Mouse (Mus musculus): ENCODE data around the gene Stoml2. TPM values are rescaled to one million over a fixed set of nuclear protein-coding genes. Genes with fewer than 3 reads are reported as not detected.

Stoml2 gene
- polyA plus RNA-seq, 1 experiment from 2014 or later: 409 TPM

DNA sequence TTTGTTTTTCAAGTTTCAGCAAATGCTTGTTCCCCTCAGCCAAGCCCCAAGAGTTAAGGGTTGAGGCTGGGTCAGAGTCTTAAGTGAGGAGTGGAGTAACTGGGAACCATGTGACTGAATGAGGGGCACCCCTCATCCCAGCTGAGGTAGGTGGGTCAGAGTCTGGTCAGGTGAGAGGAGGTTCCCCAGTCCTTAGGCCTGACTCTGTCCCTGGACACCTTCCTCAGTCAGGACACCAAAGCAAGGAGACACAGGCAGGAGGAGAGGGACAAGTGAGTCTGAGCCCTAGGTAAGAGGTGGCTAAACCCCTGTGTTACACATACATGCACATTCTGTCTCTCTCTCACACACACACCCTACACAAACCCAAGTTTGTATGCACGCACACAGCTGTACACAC lies 991 bp upstream of the Stoml2 start:
- DNase-seq (ENCODE audit: low spot score): no peak
- 75% methylated on average over 1 of the region's 1 CpGs for WGBS
- no peak overlapping the region for H3K4me2 ChIP-seq
- no peaks in the 10 kb centered on the region for H3K9me3 ChIP-seq (ENCODE audit: control insufficient read depth, low read length)
- no peak for ATAC-seq (replicated peaks; ENCODE audit: low FRiP score)
- H3K9ac ChIP-seq (ENCODE audit: low read depth, low read length): no peak overlapping the region
- no peak overlapping the region for H3K4me3 ChIP-seq (ENCODE audit: low read depth, low read length)
- peaks cover 29% of the 10 kb centered on the region for H3K4me1 ChIP-seq (replicated peaks; ENCODE audit: control insufficient read depth, insufficient read depth, low read length)
- no peaks in the 10 kb centered on the region for H3K27me3 ChIP-seq (replicated peaks; ENCODE audit: control insufficient read depth, insufficient read depth, low read length)
- no peak overlapping the region for H3K27ac ChIP-seq (ENCODE audit: low read depth, low read length)
- H3K36me3 ChIP-seq (ENCODE audit: control insufficient read depth, insufficient read depth, low read length): peaks cover 25% of the 10 kb centered on the region

DNA sequence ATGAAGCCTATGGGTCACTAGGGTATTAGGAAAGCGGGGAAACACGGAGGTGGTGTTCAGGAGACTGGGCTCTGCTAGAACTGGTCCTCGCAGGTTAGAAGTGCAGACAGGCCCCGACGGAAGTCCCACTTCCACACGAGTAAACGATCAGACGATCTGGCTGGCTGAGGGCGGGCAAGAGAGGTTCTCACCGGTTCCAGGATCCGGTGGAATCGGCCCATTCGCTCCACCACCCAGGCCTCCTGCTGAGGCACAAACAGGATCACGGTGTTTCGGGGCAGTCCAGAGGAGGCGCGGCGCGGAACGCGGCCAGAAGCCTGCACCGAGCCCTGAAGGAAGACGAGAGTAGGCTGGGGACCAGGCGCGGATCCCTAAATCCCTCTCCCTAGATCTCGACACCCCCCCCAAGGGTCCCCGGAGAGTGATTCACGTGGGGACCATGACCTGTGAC lies 705 bp downstream of the Stoml2 start:
- peak overlapping the region; percentile 99 for H3K9ac ChIP-seq (ENCODE audit: low read depth, low read length)
- no peaks in the 10 kb centered on the region for H3K9me3 ChIP-seq (ENCODE audit: control insufficient read depth, low read length)
- peak overlapping the region; percentile 89 for H3K4me2 ChIP-seq
- no peaks in the 10 kb centered on the region for H3K27me3 ChIP-seq (replicated peaks; ENCODE audit: control insufficient read depth, insufficient read depth, low read length)
- WGBS: under 1% methylated on average over 28 of the region's 28 CpGs
- H3K27ac ChIP-seq (ENCODE audit: low read depth, low read length): peak overlapping the region; percentile 84
- H3K4me3 ChIP-seq (ENCODE audit: low read depth, low read length): peak overlapping the region; percentile 90
- H3K36me3 ChIP-seq (ENCODE audit: control insufficient read depth, insufficient read depth, low read length): peaks cover 31% of the 10 kb centered on the region
- DNase-seq (ENCODE audit: low spot score) (peak; percentile 61), ATAC-seq (replicated peaks; ENCODE audit: low FRiP score) (peak; percentile 62)
- H3K4me1 ChIP-seq (replicated peaks; ENCODE audit: control insufficient read depth, insufficient read depth, low read length): peaks cover 15% of the 10 kb centered on the region

DNA sequence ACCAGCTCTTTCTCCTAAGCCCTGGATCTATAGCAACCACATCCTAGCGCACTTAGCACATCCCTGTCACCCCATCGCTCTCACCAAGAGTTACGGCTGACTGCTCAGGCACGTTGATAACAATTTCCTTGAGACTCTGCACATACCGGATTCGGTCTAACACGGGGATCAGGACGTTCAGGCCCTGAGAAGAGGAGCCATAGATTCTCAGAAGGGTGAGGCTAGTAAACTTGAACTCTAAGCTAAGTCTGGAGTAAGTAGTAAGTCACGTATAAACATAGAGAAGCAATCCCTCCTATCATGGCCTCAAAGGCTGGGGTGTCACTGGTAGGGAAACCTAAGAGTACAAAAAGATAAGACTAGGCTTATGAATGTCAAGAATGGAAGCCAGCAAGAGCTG lies 1.2 kb downstream of the Stoml2 start:
- peaks cover 31% of the 10 kb centered on the region for H3K36me3 ChIP-seq (ENCODE audit: control insufficient read depth, insufficient read depth, low read length)
- no peaks in the 10 kb centered on the region for H3K27me3 ChIP-seq (replicated peaks; ENCODE audit: control insufficient read depth, insufficient read depth, low read length)

DNA sequence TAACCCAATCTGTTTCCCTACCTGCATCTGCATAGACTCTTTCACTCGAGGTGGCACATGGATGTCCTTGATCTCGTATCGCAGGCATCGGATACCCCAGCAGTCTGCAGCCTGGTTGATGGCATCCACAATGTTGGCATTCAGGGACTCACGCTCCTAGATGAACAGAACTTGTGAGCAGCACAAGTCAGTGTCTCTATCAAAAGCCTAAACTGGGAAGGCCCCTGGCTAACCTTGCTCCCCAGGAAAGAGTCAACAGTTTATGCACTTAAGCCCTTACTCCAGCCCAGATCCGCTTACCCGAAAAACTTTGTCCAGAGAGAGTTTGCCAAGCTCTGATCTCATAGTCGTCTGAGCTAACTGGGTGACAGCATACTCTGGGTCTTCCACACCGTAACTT lies 1.8 kb downstream of the Stoml2 start:
- Histone ChIP-seq H3K27ac (ENCODE audit: low read depth, low read length) (no peak overlapping the region), H3K4me3 (ENCODE audit: low read depth, low read length) (peak overlapping the region; percentile 90), H3K4me2 (peak overlapping the region; percentile 89), H3K9ac (ENCODE audit: low read depth, low read length) (peak overlapping the region; percentile 99), H3K9me3 (ENCODE audit: control insufficient read depth, low read length) (no peaks in the 10 kb centered on the region), H3K4me1 (replicated peaks; ENCODE audit: control insufficient read depth, insufficient read depth, low read length) (peaks cover 20% of the 10 kb centered on the region), H3K36me3 (ENCODE audit: control insufficient read depth, insufficient read depth, low read length) (peaks cover 31% of the 10 kb centered on the region), H3K27me3 (replicated peaks; ENCODE audit: control insufficient read depth, insufficient read depth, low read length) (no peaks in the 10 kb centered on the region)
- DNase-seq (ENCODE audit: low spot score) (no peak), ATAC-seq (replicated peaks; ENCODE audit: low FRiP score) (no peak)
- 92% methylated on average over 9 of the region's 9 CpGs for WGBS

More for the DNA sequence above, 1.2 kb downstream of the Stoml2 start:
- H3K4me3 ChIP-seq (ENCODE audit: low read depth, low read length): peak overlapping the region; percentile 90
- no peaks in the 10 kb centered on the region for H3K9me3 ChIP-seq (ENCODE audit: control insufficient read depth, low read length)
- ATAC-seq (replicated peaks; ENCODE audit: low FRiP score) (no peak), DNase-seq (ENCODE audit: low spot score) (no peak)
- peak overlapping the region; percentile 99 for H3K9ac ChIP-seq (ENCODE audit: low read depth, low read length)
- 59% methylated on average over 9 of the region's 9 CpGs for whole genome bisulfite sequencing
- peaks cover 15% of the 10 kb centered on the region for H3K4me1 ChIP-seq (replicated peaks; ENCODE audit: control insufficient read depth, insufficient read depth, low read length)
- peak overlapping the region; percentile 84; the same call in 1 of the 2 replicates for H3K27ac ChIP-seq (ENCODE audit: low read depth, low read length)
- peak overlapping the region; percentile 89 for H3K4me2 ChIP-seq

DNA sequence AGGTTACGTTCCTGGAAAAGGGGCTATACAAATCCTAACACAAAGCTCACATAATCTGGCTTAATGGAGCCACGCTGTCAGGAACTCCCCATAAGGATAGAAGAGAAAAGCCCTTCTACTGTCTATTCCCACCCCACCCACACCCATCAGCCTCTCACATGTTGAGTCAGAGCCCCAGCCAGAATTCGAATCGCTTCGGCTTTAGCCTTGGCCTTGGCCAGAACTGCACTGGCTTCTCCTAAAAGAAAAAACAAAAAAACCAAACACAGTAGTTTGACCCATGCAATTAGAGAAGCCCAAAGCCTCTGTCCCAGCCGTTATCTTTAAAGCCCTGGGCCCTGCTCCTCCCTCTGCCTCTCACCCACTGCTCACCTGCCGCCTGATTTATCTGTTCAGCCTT lies 2.4 kb downstream of the Stoml2 start:
- no peaks in the 10 kb centered on the region for H3K9me3 ChIP-seq (ENCODE audit: control insufficient read depth, low read length)
- H3K4me3 ChIP-seq (ENCODE audit: low read depth, low read length): no peak overlapping the region
- 87% methylated on average over 7 of the region's 7 CpGs for WGBS
- H3K36me3 ChIP-seq (ENCODE audit: control insufficient read depth, insufficient read depth, low read length): peaks cover 31% of the 10 kb centered on the region
- DNase-seq (ENCODE audit: low spot score) (no peak), ATAC-seq (replicated peaks; ENCODE audit: low FRiP score) (no peak)
- H3K9ac ChIP-seq (ENCODE audit: low read depth, low read length): no peak overlapping the region
- no peak overlapping the region for H3K27ac ChIP-seq (ENCODE audit: low read depth, low read length)
- peaks cover 24% of the 10 kb centered on the region for H3K4me1 ChIP-seq (replicated peaks; ENCODE audit: control insufficient read depth, insufficient read depth, low read length)
- no peak overlapping the region for H3K4me2 ChIP-seq
- no peaks in the 10 kb centered on the region for H3K27me3 ChIP-seq (replicated peaks; ENCODE audit: control insufficient read depth, insufficient read depth, low read length)

DNA sequence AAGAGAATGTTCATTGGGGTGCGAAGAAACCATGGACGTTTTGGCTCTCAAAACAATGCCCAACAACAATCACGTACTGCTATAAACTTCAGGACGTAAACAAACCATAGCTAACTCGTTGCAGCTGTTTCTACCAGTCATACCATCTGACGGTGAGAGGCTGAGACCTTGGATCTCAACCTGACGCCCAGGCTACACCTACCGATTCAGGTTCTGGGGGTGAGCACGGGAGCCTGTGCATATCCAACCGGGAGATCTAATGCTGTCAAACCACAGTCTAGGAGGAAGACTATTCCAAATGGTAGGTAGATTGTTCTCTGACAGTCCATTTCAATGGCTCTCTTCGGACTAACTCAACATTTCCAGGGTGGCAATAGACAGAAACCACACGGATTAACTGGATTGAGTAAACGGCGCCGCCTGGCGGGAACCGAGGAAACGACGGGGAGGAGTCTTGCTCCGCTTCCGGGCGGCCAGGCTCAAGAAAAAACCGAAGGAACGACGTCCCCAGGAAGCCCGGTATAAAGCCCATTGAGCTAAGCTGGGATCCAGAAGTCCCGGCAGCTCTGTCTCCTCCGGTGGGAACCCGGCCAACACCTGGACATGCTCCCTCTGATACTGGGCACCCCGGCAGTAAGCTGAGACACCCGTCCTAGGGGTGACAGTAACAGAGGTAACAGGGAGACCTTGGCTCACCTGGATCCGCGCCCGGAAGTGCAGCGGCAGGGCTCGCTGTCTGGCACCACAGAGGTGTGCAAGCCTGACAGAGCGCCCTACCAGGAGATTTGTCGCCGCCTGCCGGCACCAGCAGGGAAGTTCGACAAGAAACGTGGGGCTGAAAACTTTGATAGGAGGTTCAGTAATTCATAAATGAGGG lies 6.2 kb downstream of the Stoml2 start, which contains the start of gene Pigo:
Pigo (minus strand) TSS at position 736 of the 877 bp plus-strand sequence.
- peak; percentile 95 for DNase-seq (ENCODE audit: low spot score)
- no peaks in the 10 kb centered on the region for H3K9me3 ChIP-seq (ENCODE audit: control insufficient read depth, low read length)
- H3K27ac ChIP-seq (ENCODE audit: low read depth, low read length): peak within 1 kb of the TSS; percentile 56
- H3K9ac ChIP-seq (ENCODE audit: low read depth, low read length): peak within 1 kb of the TSS; percentile 67
- peaks cover 49% of the 10 kb centered on the region for H3K36me3 ChIP-seq (ENCODE audit: control insufficient read depth, insufficient read depth, low read length)
- peaks cover 19% of the 10 kb centered on the region for H3K4me1 ChIP-seq (replicated peaks; ENCODE audit: control insufficient read depth, insufficient read depth, low read length)
- ATAC-seq (replicated peaks; ENCODE audit: low FRiP score): peak; percentile 92
- H3K27me3 ChIP-seq (replicated peaks; ENCODE audit: control insufficient read depth, insufficient read depth, low read length): no peaks in the 10 kb centered on the region
- H3K4me2 ChIP-seq: peak within 1 kb of the TSS; percentile 78
- WGBS: 7% methylated on average over 42 of the region's 42 CpGs
- H3K4me3 ChIP-seq (ENCODE audit: low read depth, low read length): peak within 1 kb of the TSS; percentile 56

DNA sequence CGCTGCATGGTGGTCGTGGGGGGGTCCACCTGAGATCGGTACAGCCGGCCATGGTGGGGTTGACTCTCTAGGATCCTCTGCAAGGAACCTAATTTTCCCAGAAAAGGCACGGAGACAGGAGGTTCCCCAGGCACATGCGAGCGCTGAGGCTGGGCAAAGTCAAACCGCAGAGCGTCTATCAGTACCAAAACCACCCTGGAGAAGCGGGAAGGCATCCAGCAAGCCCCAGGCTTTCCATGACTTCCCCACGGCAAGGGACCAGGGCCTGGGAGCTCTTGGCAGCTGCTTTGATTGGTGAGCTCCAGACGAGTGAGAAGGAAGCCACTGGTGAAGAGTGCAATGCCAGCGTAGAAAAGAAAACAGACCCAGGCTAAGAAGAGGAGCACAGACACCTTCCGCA lies 6.8 kb downstream of the Stoml2 start:
- H3K9me3 ChIP-seq (ENCODE audit: control insufficient read depth, low read length): no peaks in the 10 kb centered on the region
- H3K27ac ChIP-seq (ENCODE audit: low read depth, low read length): peak overlapping the region; percentile 56; the same call in 1 of the 2 replicates
- H3K4me2 ChIP-seq: peak overlapping the region; percentile 78
- DNase-seq (ENCODE audit: low spot score) (no peak), ATAC-seq (replicated peaks; ENCODE audit: low FRiP score) (no peak)
- peaks cover 46% of the 10 kb centered on the region for H3K36me3 ChIP-seq (ENCODE audit: control insufficient read depth, insufficient read depth, low read length)
- WGBS: 81% methylated on average over 14 of the region's 14 CpGs
- no peaks in the 10 kb centered on the region for H3K27me3 ChIP-seq (replicated peaks; ENCODE audit: control insufficient read depth, insufficient read depth, low read length)
- peak overlapping the region; percentile 67 for H3K9ac ChIP-seq (ENCODE audit: low read depth, low read length)
- H3K4me3 ChIP-seq (ENCODE audit: low read depth, low read length): peak overlapping the region; percentile 56
- H3K4me1 ChIP-seq (replicated peaks; ENCODE audit: control insufficient read depth, insufficient read depth, low read length): peaks cover 13% of the 10 kb centered on the region

DNA sequence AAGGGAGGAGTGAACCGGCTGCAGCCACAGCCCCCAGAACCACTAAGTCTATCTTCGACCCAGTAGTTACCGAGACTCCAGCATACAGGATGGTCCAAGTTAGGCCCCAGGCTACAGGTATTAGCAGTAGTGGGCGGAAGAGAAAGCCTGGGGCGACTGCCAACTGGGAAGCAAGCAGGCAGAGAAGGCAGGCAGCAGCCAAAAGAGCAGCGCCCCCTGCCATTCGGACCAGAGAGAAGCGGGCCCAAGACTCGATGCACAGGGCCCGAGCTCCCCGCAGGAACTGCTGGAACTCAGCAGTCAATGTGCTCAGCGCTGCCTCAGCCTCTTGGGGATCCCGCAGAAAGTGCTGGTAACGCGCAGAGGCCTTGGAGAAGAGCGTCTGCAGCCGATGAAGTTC lies 10.2 kb downstream of the Stoml2 start:
- Histone ChIP-seq H3K4me2 (no peak overlapping the region), H3K9ac (ENCODE audit: low read depth, low read length) (no peak overlapping the region), H3K4me1 (replicated peaks; ENCODE audit: control insufficient read depth, insufficient read depth, low read length) (peaks cover 9% of the 10 kb centered on the region), H3K27ac (ENCODE audit: low read depth, low read length) (no peak overlapping the region), H3K36me3 (ENCODE audit: control insufficient read depth, insufficient read depth, low read length) (peaks cover 27% of the 10 kb centered on the region), H3K27me3 (replicated peaks; ENCODE audit: control insufficient read depth, insufficient read depth, low read length) (no peaks in the 10 kb centered on the region), H3K4me3 (ENCODE audit: low read depth, low read length) (no peak overlapping the region), H3K9me3 (ENCODE audit: control insufficient read depth, low read length) (no peaks in the 10 kb centered on the region)
- ATAC-seq (replicated peaks; ENCODE audit: low FRiP score): no peak
- DNase-seq (ENCODE audit: low spot score): no peak
- WGBS: 86% methylated on average over 17 of the region's 17 CpGs

DNA sequence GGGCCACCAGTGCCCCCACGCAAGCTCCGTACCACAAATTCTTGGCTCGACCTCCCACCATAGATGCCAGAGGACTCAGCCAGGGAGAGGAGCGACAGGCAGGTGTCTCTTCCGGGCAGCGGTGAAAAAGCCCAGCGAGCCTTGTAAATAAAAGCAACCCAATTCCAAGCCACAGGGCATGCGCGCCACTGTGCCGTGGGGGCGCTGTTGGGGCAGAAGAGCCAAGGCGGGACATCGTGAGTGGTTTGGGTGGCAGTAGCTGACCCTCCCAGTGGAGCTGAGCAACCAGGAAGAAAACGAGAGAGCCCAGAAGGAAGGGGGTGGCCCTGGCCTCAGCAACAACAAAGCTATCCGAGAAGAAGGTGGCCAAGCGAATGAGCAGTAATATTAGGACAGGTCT lies 10.6 kb downstream of the Stoml2 start:
- H3K9ac ChIP-seq (ENCODE audit: low read depth, low read length): no peak overlapping the region
- no peak overlapping the region for H3K4me2 ChIP-seq
- no peaks in the 10 kb centered on the region for H3K9me3 ChIP-seq (ENCODE audit: control insufficient read depth, low read length)
- no peaks in the 10 kb centered on the region for H3K27me3 ChIP-seq (replicated peaks; ENCODE audit: control insufficient read depth, insufficient read depth, low read length)
- 87% methylated on average over 16 of the region's 16 CpGs for WGBS
- peaks cover 9% of the 10 kb centered on the region for H3K4me1 ChIP-seq (replicated peaks; ENCODE audit: control insufficient read depth, insufficient read depth, low read length)
- DNase-seq (ENCODE audit: low spot score) (no peak), ATAC-seq (replicated peaks; ENCODE audit: low FRiP score) (no peak)
- H3K36me3 ChIP-seq (ENCODE audit: control insufficient read depth, insufficient read depth, low read length): peaks cover 27% of the 10 kb centered on the region
- no peak overlapping the region for H3K27ac ChIP-seq (ENCODE audit: low read depth, low read length)
- no peak overlapping the region for H3K4me3 ChIP-seq (ENCODE audit: low read depth, low read length)

Data from liver, embryonic 11.5 days (tissue).